Mouse (Mus musculus): Measurements from ENCODE around the gene Chst13. TPM values are rescaled to one million over a fixed set of nuclear protein-coding genes. Genes with fewer than 3 reads are reported as not detected.

Gene Chst13
- polyA plus RNA-seq, 1 experiment from 2014 or later: not detected

- no peaks in the 10 kb centered on the region for H3K4me1 ChIP-seq (replicated peaks; ENCODE audit: control insufficient read depth, insufficient read depth, low read length)
- H3K27me3 ChIP-seq (ENCODE audit: control insufficient read depth, insufficient read depth, low read length): no peaks in the 10 kb centered on the region
- no peaks in the 10 kb centered on the region for H3K36me3 ChIP-seq (replicated peaks; ENCODE audit: control insufficient read depth, insufficient read depth)
- H3K4me2 ChIP-seq (replicated peaks): no peak overlapping the region
- no peak overlapping the region for H3K4me3 ChIP-seq (replicated peaks; ENCODE audit: low read length)
- 86% methylated on average over 87 of the region's 87 CpGs for WGBS
- no peak overlapping the region for H3K27ac ChIP-seq
- H3K9ac ChIP-seq: no peak overlapping the region
- ATAC-seq (ENCODE audit: low FRiP score) (no peak), DNase-seq (ENCODE audit: low spot score) (no peak)
- peaks cover 11% of the 10 kb centered on the region; the same call in 1 of the 2 replicates for H3K9me3 ChIP-seq (ENCODE audit: control insufficient read depth, low read length)
Observed at GRCm38 (mm10) chr6:90308839-90309778, 15.9 kb downstream of the Chst13 start.

GRCm38 (mm10) chr6:90306315-90306975, 18.5 kb downstream of the Chst13 start:
- Histone ChIP-seq H3K4me1 (replicated peaks; ENCODE audit: control insufficient read depth, insufficient read depth, low read length) (no peaks in the 10 kb centered on the region), H3K36me3 (replicated peaks; ENCODE audit: control insufficient read depth, insufficient read depth) (no peaks in the 10 kb centered on the region), H3K27ac (no peak overlapping the region), H3K9ac (no peak overlapping the region), H3K4me3 (replicated peaks; ENCODE audit: low read length) (no peak overlapping the region), H3K9me3 (ENCODE audit: control insufficient read depth, low read length) (peaks cover 11% of the 10 kb centered on the region; the same call in 1 of the 2 replicates), H3K27me3 (ENCODE audit: control insufficient read depth, insufficient read depth, low read length) (no peaks in the 10 kb centered on the region), H3K4me2 (replicated peaks) (no peak overlapping the region)
- DNase-seq (ENCODE audit: low spot score) (no peak), ATAC-seq (ENCODE audit: low FRiP score) (no peak)
- 86% methylated on average over 6 of the region's 6 CpGs for WGBS

- H3K9ac ChIP-seq: no peak within 1 kb of the TSS
- H3K4me2 ChIP-seq (replicated peaks): no peak within 1 kb of the TSS
- ATAC-seq (ENCODE audit: low FRiP score) (no peak), DNase-seq (ENCODE audit: low spot score) (no peak)
- H3K36me3 ChIP-seq (replicated peaks; ENCODE audit: control insufficient read depth, insufficient read depth): no peaks in the 10 kb centered on the region
- 97% methylated on average over 1 of the region's 1 CpGs for WGBS
- no peaks in the 10 kb centered on the region for H3K27me3 ChIP-seq (ENCODE audit: control insufficient read depth, insufficient read depth, low read length)
- no peak within 1 kb of the TSS for H3K27ac ChIP-seq
- H3K4me1 ChIP-seq (replicated peaks; ENCODE audit: control insufficient read depth, insufficient read depth, low read length): no peaks in the 10 kb centered on the region
- no peak within 1 kb of the TSS for H3K4me3 ChIP-seq (replicated peaks; ENCODE audit: low read length)
- no peaks in the 10 kb centered on the region for H3K9me3 ChIP-seq (ENCODE audit: control insufficient read depth, low read length)
Observed at GRCm38 (mm10) chr6:90300919-90301318, 24.1 kb downstream of the Chst13 start, which contains the start of gene BC048671. Gene BC048671 (plus strand): TSS chr6:90301219.

- Histone ChIP-seq H3K4me2 (replicated peaks) (no peak overlapping the region), H3K27ac (no peak overlapping the region), H3K9ac (no peak overlapping the region), H3K4me3 (replicated peaks; ENCODE audit: low read length) (no peak overlapping the region), H3K27me3 (ENCODE audit: control insufficient read depth, insufficient read depth, low read length) (no peaks in the 10 kb centered on the region), H3K36me3 (replicated peaks; ENCODE audit: control insufficient read depth, insufficient read depth) (no peaks in the 10 kb centered on the region), H3K4me1 (replicated peaks; ENCODE audit: control insufficient read depth, insufficient read depth, low read length) (no peaks in the 10 kb centered on the region), H3K9me3 (ENCODE audit: control insufficient read depth, low read length) (no peaks in the 10 kb centered on the region)
- DNase-seq (ENCODE audit: low spot score) (peak; percentile 34), ATAC-seq (ENCODE audit: low FRiP score) (no peak)
- 57% methylated on average over 12 of the region's 12 CpGs for WGBS
Observed at GRCm38 (mm10) chr6:90288265-90288664, 36.7 kb downstream of the Chst13 start.

Other genes starting within 250 kb of the Chst13 start
- gene Vmn1r49, start 246.7 kb downstream of the Chst13 start, polyA plus RNA-seq (2014; fragmentation: Nextera tagmentation; extraction: Ambion mirVana): not detected in 2 replicates
- not detected in 2 replicates for gene Vmn1r50, start 223.8 kb downstream of the Chst13 start, polyA plus RNA-seq (2014; fragmentation: Nextera tagmentation; extraction: Ambion mirVana)
- gene Vmn1r51, start 202.6 kb downstream of the Chst13 start, polyA plus RNA-seq (2014; fragmentation: Nextera tagmentation; extraction: Ambion mirVana): 0.08 TPM in 2 replicates
- gene Vmn1r52, start 150.4 kb downstream of the Chst13 start, polyA plus RNA-seq (2014; fragmentation: Nextera tagmentation; extraction: Ambion mirVana): not detected in 2 replicates
- gene V1ra8, start 122.4 kb downstream of the Chst13 start, polyA plus RNA-seq (2014; fragmentation: Nextera tagmentation; extraction: Ambion mirVana): not detected in 2 replicates
- gene Vmn1r53, start 100.7 kb downstream of the Chst13 start, polyA plus RNA-seq (2014; fragmentation: Nextera tagmentation; extraction: Ambion mirVana): not detected in 2 replicates
- not detected in 2 replicates for gene Vmn1r54, start 78.9 kb downstream of the Chst13 start, polyA plus RNA-seq (2014; fragmentation: Nextera tagmentation; extraction: Ambion mirVana)
- not detected in 2 replicates for gene BC048671, start 24.0 kb downstream of the Chst13 start, polyA plus RNA-seq (2014; fragmentation: Nextera tagmentation; extraction: Ambion mirVana)
- gene Uroc1, start 8.1 kb upstream of the Chst13 start, polyA plus RNA-seq (2014; fragmentation: Nextera tagmentation; extraction: Ambion mirVana): not detected in 2 replicates
- gene Zxdc, start 44.3 kb upstream of the Chst13 start, polyA plus RNA-seq (2014; fragmentation: Nextera tagmentation; extraction: Ambion mirVana): 17.1 and 17.7 TPM in 2 replicates
- gene Cfap100, start 103.6 kb upstream of the Chst13 start, polyA plus RNA-seq (2014; fragmentation: Nextera tagmentation; extraction: Ambion mirVana): 5.6 and 5.7 TPM in 2 replicates
- 15.7 and 16.2 TPM in 2 replicates for gene Klf15, start 137.4 kb upstream of the Chst13 start, polyA plus RNA-seq (2014; fragmentation: Nextera tagmentation; extraction: Ambion mirVana)
- gene Aldh1l1, start 161.2 kb upstream of the Chst13 start, polyA plus RNA-seq (2014; fragmentation: Nextera tagmentation; extraction: Ambion mirVana): 47.0 and 53.8 TPM in 2 replicates

Data from hindbrain, embryonic 14.5 days (tissue).